9 mouse cellular contexts compared by ENCODE assay signal in the genomic region with DNA sequence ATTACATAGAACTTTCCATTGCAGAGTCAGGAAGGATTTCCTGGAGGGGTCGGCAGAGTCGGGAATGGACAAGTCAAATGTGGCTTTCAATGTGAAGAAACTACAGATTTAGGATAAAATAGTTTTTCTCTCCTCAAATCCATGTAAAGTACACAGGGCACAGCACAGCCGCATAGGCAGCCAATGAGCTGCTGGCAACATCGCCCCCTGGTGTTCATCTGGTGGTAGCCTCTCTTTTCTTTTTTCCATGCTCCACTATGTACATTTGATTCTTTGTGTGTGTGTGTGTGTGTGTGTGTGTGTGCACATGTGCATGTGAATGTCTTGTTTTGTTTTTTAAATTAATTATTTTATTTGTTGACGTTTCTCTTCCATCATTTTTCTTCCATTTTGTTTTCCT.
A peak's percentile ranks its signal among the peaks of the same experiment; 100 is the strongest.
DNase-seq lines count a peak whose midpoint lies in the region; ATAC-seq and TF ChIP-seq lines count a peak whose summit lies in the region.
"Had no signal": no experiment of that assay in that cellular context is flagged by ENCODE, and none has a peak within 500 bp of the region (broad histone marks: within the 10 kb centered on the region; RNA-seq: fewer than 3 reads in every experiment).

No protein-coding gene starts in this region.

- no peaks in the 10 kb centered on the region for H3K36me3 ChIP-seq in heart, adult 2 months (ENCODE audit: control insufficient read depth, insufficient read depth, low read length)
- no peaks in the 10 kb centered on the region for H3K36me3 ChIP-seq in heart, embryonic 12.5 days
- H3K36me3 ChIP-seq: hindbrain, embryonic 15.5 days had no signal

- peak; percentile 71 for TF ChIP-seq CTCF in heart, adult 2 months (IDR thresholded peaks at IDR 0.05)

- no peak overlapping the region for H3K27ac ChIP-seq in heart, adult 2 months
- no peak overlapping the region for H3K27ac ChIP-seq in heart, embryonic 12.5 days (ENCODE audit: poor library complexity, severe bottlenecking)
- H3K27ac ChIP-seq: hindbrain, embryonic 15.5 days had no signal

- WGBS in heart, adult 2 months, result 52% methylated on average over 5 of the region's 5 CpGs
- 50% methylated on average over 5 of the region's 5 CpGs for WGBS in heart, embryonic 12.5 days

- no peak for TF ChIP-seq EP300 in heart, adult 2 months (IDR thresholded peaks at IDR 0.05; ENCODE audit: insufficient read depth, low read depth, low read length)

- intact Hi-C loops in heart, adult 2 months (cut with DNase I), result no loop called here

- H3K4me2 ChIP-seq in heart, embryonic 12.5 days, result no peak overlapping the region
- H3K4me2 ChIP-seq: hindbrain, embryonic 15.5 days had no signal

- DNase-seq in heart, adult 2 months, result peak in 1 of 2 experiments; percentile 23
- peak; percentile 40 for DNase-seq in right cerebral cortex, postnatal 4 days
- DNase-seq in right cerebral cortex, adult 18-20 months, result no peak
- peak; percentile 2 for DNase-seq in cerebellum, adult 8-10 months
- DNase-seq in lung, postnatal 14 days, result peak; percentile 40
- no peak for DNase-seq in urinary bladder, adult 18-20 months (ENCODE audit: low spot score in 2 of 2)
- no peak for DNase-seq in right cerebral cortex, adult 2 months (ENCODE audit: low spot score in 2 of 2)

- H3K79me2 ChIP-seq in heart, adult 2 months (replicated peaks; ENCODE audit: control insufficient read depth, insufficient read depth, low read length), result no peaks in the 10 kb centered on the region

- no peak for TF ChIP-seq POLR2A in heart, adult 2 months (IDR thresholded peaks at IDR 0.05; ENCODE audit: insufficient read depth, low read depth, low read length)

- no peak for ATAC-seq in heart, embryonic 12.5 days (ENCODE audit: insufficient number of reproducible peaks, low FRiP score)

- no peaks in the 10 kb centered on the region; the same call in 1 of the 2 replicates for H3K4me1 ChIP-seq in heart, adult 2 months (ENCODE audit: control insufficient read depth, insufficient read depth, low read length)
- peaks cover 10% of the 10 kb centered on the region for H3K4me1 ChIP-seq in heart, embryonic 12.5 days (replicated peaks)
- H3K4me1 ChIP-seq: hindbrain, embryonic 15.5 days had no signal

- H3K27me3 ChIP-seq in heart, adult 2 months (ENCODE audit: control insufficient read depth, insufficient read depth, low read length), result no peaks in the 10 kb centered on the region
- H3K27me3 ChIP-seq in heart, embryonic 12.5 days (replicated peaks), result no peaks in the 10 kb centered on the region
- H3K27me3 ChIP-seq: hindbrain, embryonic 15.5 days had no signal

- H3K9me3 ChIP-seq in heart, embryonic 12.5 days (replicated peaks), result no peaks in the 10 kb centered on the region
- H3K9me3 ChIP-seq: hindbrain, embryonic 15.5 days had no signal

- H3K9ac ChIP-seq in heart, adult 2 months (ENCODE audit: low read depth, low read length), result no peak overlapping the region
- no peak overlapping the region for H3K9ac ChIP-seq in heart, embryonic 12.5 days
- H3K9ac ChIP-seq: hindbrain, embryonic 15.5 days had no signal

- H3K4me3 ChIP-seq in heart, adult 2 months, result no peak overlapping the region
- no peak overlapping the region for H3K4me3 ChIP-seq in heart, embryonic 12.5 days
- H3K4me3 ChIP-seq: hindbrain, embryonic 15.5 days had no signal

Comparison
In these comparisons a context has a peak if more than half of its experiments do, and no peak if none do; other contexts are left out.
1. DNase-seq: peak in right cerebral cortex, postnatal 4 days (single experiment), cerebellum, adult 8-10 months (single experiment) and lung, postnatal 14 days (single experiment); none in right cerebral cortex, adult 18-20 months (single experiment), urinary bladder, adult 18-20 months (0 of 2) and right cerebral cortex, adult 2 months (0 of 2).